Mouse (Mus musculus): ENCODE measurements around the gene Dstyk. TPM values are rescaled to one million over a fixed set of nuclear protein-coding genes. Genes with fewer than 3 reads are reported as not detected.

Dstyk gene
- polyA plus RNA-seq, 2 experiments from 2014 or later: 4.9 to 7.1 TPM

GRCm38 (mm10) chr1:132388813-132389803 lies 28.2 kb upstream of the Dstyk start:
- no peak for ATAC-seq

- peak; percentile 71 for ATAC-seq
Measured at GRCm38 (mm10) chr1:132389886-132390585, 27.3 kb upstream of the Dstyk start.

GRCm38 (mm10) chr1:132390691-132391579 lies 26.4 kb upstream of the Dstyk start, which contains the start of gene Tmcc2:
Gene Tmcc2 (minus strand): TSS chr1:132391281.
- peak; percentile 47 for ATAC-seq

- peak; percentile 29 for ATAC-seq
Measured at GRCm38 (mm10) chr1:132391580-132392022, 25.8 kb upstream of the Dstyk start.

- ATAC-seq: no peak
Measured at GRCm38 (mm10) chr1:132392872-132393271, 24.5 kb upstream of the Dstyk start.

- no peak for ATAC-seq
Measured at GRCm38 (mm10) chr1:132396705-132397104, 20.6 kb upstream of the Dstyk start.

GRCm38 (mm10) chr1:132400538-132400937 lies 16.8 kb upstream of the Dstyk start:
- no peak for ATAC-seq

- no peak for ATAC-seq
Measured at GRCm38 (mm10) chr1:132401843-132402242, 15.5 kb upstream of the Dstyk start.

GRCm38 (mm10) chr1:132410657-132411056 lies 6.7 kb upstream of the Dstyk start:
- no peak for ATAC-seq

GRCm38 (mm10) chr1:132416244-132416942 lies 962 bp upstream of the Dstyk start:
- ATAC-seq: no peak

GRCm38 (mm10) chr1:132416943-132417290 lies 438 bp upstream of the Dstyk start:
- ATAC-seq: no peak

GRCm38 (mm10) chr1:132420206-132420605 lies 2.9 kb downstream of the Dstyk start:
- ATAC-seq: no peak

- no peak for ATAC-seq
Measured at GRCm38 (mm10) chr1:132420662-132421061, 3.3 kb downstream of the Dstyk start.

- no peak for ATAC-seq
Measured at GRCm38 (mm10) chr1:132422912-132423696, 5.7 kb downstream of the Dstyk start.

GRCm38 (mm10) chr1:132425600-132425999 lies 8.2 kb downstream of the Dstyk start:
- no peak for ATAC-seq

GRCm38 (mm10) chr1:132430818-132431217 lies 13.5 kb downstream of the Dstyk start:
- no peak for ATAC-seq

- no peak for ATAC-seq
Measured at GRCm38 (mm10) chr1:132431716-132432115, 14.4 kb downstream of the Dstyk start.

GRCm38 (mm10) chr1:132433349-132433748 lies 16.0 kb downstream of the Dstyk start:
- ATAC-seq: no peak

GRCm38 (mm10) chr1:132434032-132434431 lies 16.7 kb downstream of the Dstyk start:
- no peak for ATAC-seq

- peak; percentile 54 for ATAC-seq
Measured at GRCm38 (mm10) chr1:132436320-132436958, 19.1 kb downstream of the Dstyk start.
